Mouse (Mus musculus): Measurements from ENCODE around the gene Parp4. TPM values are rescaled to one million over a fixed set of nuclear protein-coding genes. Genes with fewer than 3 reads are reported as not detected.
A peak's percentile ranks its signal among the peaks of the same experiment; 100 is the strongest.

Parp4 gene
- polyA plus RNA-seq, 1 experiment from 2014 or later, result 2.2 TPM

- 78% methylated on average over 18 of the region's 18 CpGs for WGBS
- ATAC-seq (ENCODE audit: low FRiP score), result no peak
- Histone ChIP-seq H3K9me3 (replicated peaks) (no peaks in the 10 kb centered on the region), H3K9ac (no peak overlapping the region), H3K27me3 (0 out of 2 replicates have a peak, but pooled peaks cover 2% of the 10 kb centered on the region), H3K4me2 (replicated peaks) (peak overlapping the region; percentile 76), H3K4me1 (peaks cover 11% of the 10 kb centered on the region), H3K27ac (no peak overlapping the region), H3K4me3 (peak overlapping the region; percentile 45; the same call in 1 of the 2 replicates), H3K36me3 (no peaks in the 10 kb centered on the region)
Observed at GRCm38 (mm10) chr14:56575969-56576901, 816 bp downstream of the Parp4 start.

DNA sequence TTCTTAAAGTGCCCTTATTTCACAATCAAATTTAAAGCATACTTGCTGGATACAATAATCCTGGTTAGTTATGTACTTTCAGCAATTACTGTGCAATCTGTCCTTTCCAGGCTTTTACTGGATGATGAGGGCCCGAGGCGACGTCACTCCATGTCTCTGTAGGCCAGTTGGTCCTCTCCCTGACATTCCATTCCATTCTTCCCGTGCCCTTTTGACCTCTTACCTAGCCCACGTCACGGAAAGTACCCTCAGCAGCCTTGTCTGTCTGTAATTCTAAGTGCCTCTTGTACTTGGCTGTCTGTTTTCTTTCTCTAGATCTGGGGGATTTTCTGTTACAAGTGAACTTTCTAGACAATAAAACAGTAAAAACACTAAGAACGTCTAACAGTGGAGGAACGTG is 3.6 kb downstream of the Parp4 start:
- Histone ChIP-seq H3K27me3 (0 out of 2 replicates have a peak, but pooled peaks cover 2% of the 10 kb centered on the region), H3K36me3 (no peaks in the 10 kb centered on the region), H3K4me1 (peaks cover 8% of the 10 kb centered on the region), H3K9me3 (replicated peaks) (no peaks in the 10 kb centered on the region), H3K4me3 (no peak overlapping the region), H3K9ac (no peak overlapping the region), H3K27ac (no peak overlapping the region), H3K4me2 (replicated peaks) (no peak overlapping the region)
- ATAC-seq (ENCODE audit: low FRiP score), result no peak
- WGBS, result 57% methylated on average over 8 of the region's 8 CpGs

GRCm38 (mm10) chr14:56581117-56581516 is 5.7 kb downstream of the Parp4 start:
- Histone ChIP-seq H3K9me3 (replicated peaks) (no peaks in the 10 kb centered on the region), H3K9ac (no peak overlapping the region), H3K27ac (no peak overlapping the region), H3K4me3 (no peak overlapping the region), H3K36me3 (no peaks in the 10 kb centered on the region), H3K4me2 (replicated peaks) (no peak overlapping the region), H3K27me3 (no peaks in the 10 kb centered on the region), H3K4me1 (no peaks in the 10 kb centered on the region)
- ATAC-seq (ENCODE audit: low FRiP score), result no peak
- WGBS, result 66% methylated on average over 5 of the region's 5 CpGs

GRCm38 (mm10) chr14:56582294-56582693 is 6.9 kb downstream of the Parp4 start:
- no peak overlapping the region for H3K27ac ChIP-seq
- WGBS, result 88% methylated on average over 6 of the region's 6 CpGs
- H3K9me3 ChIP-seq (replicated peaks), result no peaks in the 10 kb centered on the region
- H3K36me3 ChIP-seq, result no peaks in the 10 kb centered on the region
- ATAC-seq (ENCODE audit: low FRiP score), result no peak
- H3K4me3 ChIP-seq, result no peak overlapping the region
- H3K9ac ChIP-seq, result no peak overlapping the region
- no peak overlapping the region for H3K4me2 ChIP-seq (replicated peaks)
- no peaks in the 10 kb centered on the region for H3K4me1 ChIP-seq
- no peaks in the 10 kb centered on the region for H3K27me3 ChIP-seq

DNA sequence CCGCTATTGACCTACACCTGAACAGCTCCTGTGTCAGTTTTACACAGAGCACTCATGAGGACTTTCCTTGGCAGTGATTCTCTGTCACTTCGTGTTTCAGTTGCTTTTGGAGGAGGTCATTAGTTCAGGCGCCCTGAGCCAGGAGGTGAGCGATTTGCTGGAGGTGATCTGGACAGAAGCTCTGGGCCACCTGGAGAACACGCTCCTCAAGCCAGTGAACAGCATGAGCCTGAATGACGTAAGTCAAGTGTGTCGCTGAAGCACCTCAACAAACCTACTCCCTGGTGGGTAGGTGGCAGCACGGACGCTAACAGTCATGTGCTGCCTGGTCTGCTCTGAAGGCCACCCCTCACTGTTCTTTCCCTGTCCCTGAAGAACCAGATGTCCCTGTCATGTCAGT is 16.8 kb downstream of the Parp4 start:
- Histone ChIP-seq H3K27me3 (no peaks in the 10 kb centered on the region), H3K4me2 (replicated peaks) (no peak overlapping the region), H3K27ac (no peak overlapping the region), H3K36me3 (no peaks in the 10 kb centered on the region), H3K4me3 (no peak overlapping the region), H3K4me1 (no peaks in the 10 kb centered on the region), H3K9ac (no peak overlapping the region), H3K9me3 (replicated peaks) (no peaks in the 10 kb centered on the region)
- no peak for ATAC-seq (ENCODE audit: low FRiP score)
- 92% methylated on average over 9 of the region's 9 CpGs for WGBS

- 86% methylated on average over 1 of the region's 1 CpGs for WGBS
Observed at GRCm38 (mm10) chr14:56594811-56595210, 19.4 kb downstream of the Parp4 start.

DNA sequence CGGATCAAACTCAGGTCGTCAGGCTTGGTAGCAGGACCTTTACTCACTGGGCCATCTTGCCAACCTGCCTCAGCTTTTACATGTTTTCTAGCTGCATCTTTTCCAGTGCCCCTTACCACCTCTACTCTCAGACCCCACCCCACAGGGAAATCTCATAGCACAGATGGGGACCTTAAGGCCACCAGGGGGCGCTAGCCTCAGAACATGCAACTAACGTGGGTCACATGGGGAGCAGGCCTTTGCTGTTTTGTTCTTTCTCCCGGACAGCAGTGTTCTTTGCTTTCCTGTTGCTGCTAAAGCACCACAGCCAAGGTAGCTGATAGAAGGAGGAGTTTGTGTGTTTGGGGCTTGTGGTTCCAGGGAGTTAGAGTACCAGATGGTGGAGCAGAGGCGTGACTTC is 23.3 kb downstream of the Parp4 start:
- Histone ChIP-seq H3K27ac (no peak overlapping the region), H3K9ac (no peak overlapping the region)
- no peak for ATAC-seq (ENCODE audit: low FRiP score)

More at GRCm38 (mm10) chr14:56594811-56595210, 19.4 kb downstream of the Parp4 start:
- Histone ChIP-seq H3K4me3 (no peak overlapping the region), H3K4me1 (no peaks in the 10 kb centered on the region), H3K27me3 (no peaks in the 10 kb centered on the region), H3K36me3 (no peaks in the 10 kb centered on the region), H3K9ac (no peak overlapping the region), H3K27ac (no peak overlapping the region), H3K4me2 (replicated peaks) (no peak overlapping the region), H3K9me3 (replicated peaks) (no peaks in the 10 kb centered on the region)
- no peak for ATAC-seq (ENCODE audit: low FRiP score)

DNA sequence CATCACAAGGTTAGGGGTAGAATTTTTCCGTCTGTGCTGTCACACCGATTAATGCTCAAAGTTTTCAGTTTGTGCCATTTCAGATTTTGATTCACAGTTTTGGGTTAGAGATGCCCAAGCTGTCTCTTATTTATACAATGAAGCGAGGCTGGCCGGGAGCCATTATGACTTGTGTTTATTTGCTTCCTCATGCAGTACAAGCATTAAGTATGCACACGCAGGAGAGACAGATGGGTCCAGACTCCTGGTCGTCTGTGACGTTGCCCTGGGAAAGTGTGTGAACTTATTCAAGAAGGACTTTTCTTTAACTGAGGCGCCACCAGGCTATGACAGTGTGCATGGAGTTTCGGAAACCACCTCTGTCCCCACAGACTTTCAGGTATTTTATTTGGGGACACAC is 26.6 kb downstream of the Parp4 start:
- Histone ChIP-seq H3K4me1 (no peaks in the 10 kb centered on the region), H3K4me3 (no peak overlapping the region), H3K27ac (no peak overlapping the region), H3K27me3 (no peaks in the 10 kb centered on the region), H3K9me3 (replicated peaks) (no peaks in the 10 kb centered on the region), H3K9ac (no peak overlapping the region), H3K36me3 (no peaks in the 10 kb centered on the region), H3K4me2 (replicated peaks) (no peak overlapping the region)
- WGBS, result 88% methylated on average over 9 of the region's 9 CpGs
- ATAC-seq (ENCODE audit: low FRiP score), result no peak

More for the DNA sequence above, 23.3 kb downstream of the Parp4 start:
- no peak overlapping the region for H3K4me3 ChIP-seq
- H3K36me3 ChIP-seq, result no peaks in the 10 kb centered on the region
- no peaks in the 10 kb centered on the region for H3K27me3 ChIP-seq
- no peaks in the 10 kb centered on the region for H3K9me3 ChIP-seq (replicated peaks)
- no peaks in the 10 kb centered on the region for H3K4me1 ChIP-seq
- no peak overlapping the region for H3K4me2 ChIP-seq (replicated peaks)
- 40% methylated on average over 6 of the region's 6 CpGs for WGBS

- H3K27me3 ChIP-seq, result no peaks in the 10 kb centered on the region
- no peak overlapping the region for H3K9ac ChIP-seq
- H3K27ac ChIP-seq, result no peak overlapping the region
- no peak overlapping the region for H3K4me2 ChIP-seq (replicated peaks)
- H3K36me3 ChIP-seq, result no peaks in the 10 kb centered on the region
- H3K4me1 ChIP-seq, result no peaks in the 10 kb centered on the region
- H3K4me3 ChIP-seq, result no peak overlapping the region
- ATAC-seq (ENCODE audit: low FRiP score), result no peak
- 92% methylated on average over 5 of the region's 5 CpGs for WGBS
- no peaks in the 10 kb centered on the region for H3K9me3 ChIP-seq (replicated peaks)
Observed at GRCm38 (mm10) chr14:56604438-56604837, 29.0 kb downstream of the Parp4 start.

- no peak for ATAC-seq (ENCODE audit: low FRiP score)
- no peak overlapping the region for H3K4me2 ChIP-seq (replicated peaks)
- no peak overlapping the region for H3K9ac ChIP-seq
- 88% methylated on average over 4 of the region's 4 CpGs for WGBS
- H3K4me1 ChIP-seq, result no peaks in the 10 kb centered on the region
- H3K4me3 ChIP-seq, result no peak overlapping the region
- no peaks in the 10 kb centered on the region for H3K27me3 ChIP-seq
- H3K9me3 ChIP-seq (replicated peaks), result no peaks in the 10 kb centered on the region
- no peak overlapping the region for H3K27ac ChIP-seq
- no peaks in the 10 kb centered on the region for H3K36me3 ChIP-seq
Observed at GRCm38 (mm10) chr14:56605136-56605535, 29.7 kb downstream of the Parp4 start.

DNA sequence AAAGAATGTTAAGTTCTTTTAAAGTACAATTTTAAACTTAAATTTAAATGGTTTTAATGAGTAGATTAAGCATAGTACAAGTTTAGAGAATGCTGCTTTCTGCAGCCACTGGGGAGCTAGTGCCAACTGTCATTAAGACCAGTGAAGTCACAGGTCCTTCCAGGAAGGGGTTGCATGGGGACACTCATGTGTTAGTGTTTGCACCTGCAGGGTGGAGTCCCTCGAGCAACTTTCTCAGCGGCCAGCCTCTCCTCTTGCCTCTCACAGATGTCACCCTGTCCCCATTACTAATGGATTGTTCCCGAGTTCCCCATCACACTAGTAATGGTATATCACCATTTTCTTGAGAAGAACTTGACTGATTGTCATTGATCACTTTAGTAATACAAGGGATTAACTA is 37.8 kb downstream of the Parp4 start:
- Histone ChIP-seq H3K4me2 (replicated peaks) (no peak overlapping the region), H3K27ac (no peak overlapping the region), H3K27me3 (no peaks in the 10 kb centered on the region), H3K4me3 (no peak overlapping the region), H3K9ac (no peak overlapping the region), H3K36me3 (no peaks in the 10 kb centered on the region), H3K4me1 (no peaks in the 10 kb centered on the region), H3K9me3 (replicated peaks) (no peaks in the 10 kb centered on the region)
- 86% methylated on average over 3 of the region's 3 CpGs for WGBS
- no peak for ATAC-seq (ENCODE audit: low FRiP score)

- Histone ChIP-seq H3K4me3 (no peak overlapping the region), H3K27ac (no peak overlapping the region), H3K27me3 (no peaks in the 10 kb centered on the region), H3K9me3 (replicated peaks) (no peaks in the 10 kb centered on the region), H3K9ac (no peak overlapping the region), H3K36me3 (no peaks in the 10 kb centered on the region), H3K4me2 (replicated peaks) (no peak overlapping the region), H3K4me1 (no peaks in the 10 kb centered on the region)
- 74% methylated on average over 1 of the region's 1 CpGs for WGBS
- ATAC-seq (ENCODE audit: low FRiP score), result no peak
Observed at GRCm38 (mm10) chr14:56617470-56617869, 42.1 kb downstream of the Parp4 start.

- H3K9me3 ChIP-seq (replicated peaks), result no peaks in the 10 kb centered on the region
- no peaks in the 10 kb centered on the region for H3K4me1 ChIP-seq
- H3K27ac ChIP-seq, result no peak overlapping the region
- H3K9ac ChIP-seq, result no peak overlapping the region
- H3K4me2 ChIP-seq (replicated peaks), result no peak overlapping the region
- WGBS, result 90% methylated on average over 8 of the region's 8 CpGs
- no peak overlapping the region for H3K4me3 ChIP-seq
- no peak for ATAC-seq (ENCODE audit: low FRiP score)
- H3K27me3 ChIP-seq, result no peaks in the 10 kb centered on the region
- no peaks in the 10 kb centered on the region for H3K36me3 ChIP-seq
Observed at GRCm38 (mm10) chr14:56620425-56620824, 45.0 kb downstream of the Parp4 start.
